ENCODE assay signal across 23 mouse cellular contexts in the genomic region with DNA sequence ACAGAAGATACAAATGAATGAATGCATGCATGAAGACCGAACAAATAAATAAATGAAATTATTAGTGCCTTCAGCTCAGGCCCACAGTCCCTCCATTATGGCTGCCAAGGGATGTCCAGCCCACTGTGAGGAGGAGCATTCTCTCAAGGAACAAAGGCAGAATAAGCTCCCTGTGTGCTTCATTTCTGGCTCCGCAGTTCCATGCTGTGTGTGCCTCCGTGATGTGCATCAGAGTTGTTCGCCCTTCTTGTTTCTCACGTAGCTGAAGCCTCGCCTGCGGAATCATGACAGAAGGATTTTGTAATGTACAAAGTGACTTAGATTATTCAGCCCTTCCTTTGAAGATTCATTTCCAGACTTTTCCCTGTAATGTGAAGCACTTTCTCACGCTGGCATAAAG.
"Had no signal": no experiment of that assay in that cellular context is flagged by ENCODE, and none has a peak within 500 bp of the region (broad histone marks: within the 10 kb centered on the region; RNA-seq: fewer than 3 reads in every experiment).

No protein-coding gene starts in this region.

- ATAC-seq: liver, postnatal 0 days; lung, postnatal 0 days had no signal

- H3K4me3 ChIP-seq: kidney, embryonic 15.5 days; limb, embryonic 12.5 days; limb, embryonic 15.5 days; neural tube, embryonic 12.5 days; neural tube, embryonic 15.5 days had no signal

- H3K4me1 ChIP-seq: neural tube, embryonic 12.5 days had no signal

- H3K36me3 ChIP-seq: kidney, embryonic 15.5 days had no signal

- H3K27ac ChIP-seq: kidney, embryonic 15.5 days; limb, embryonic 12.5 days; limb, embryonic 15.5 days; liver, embryonic 14.5 days; macrophage; neural tube, embryonic 12.5 days; neural tube, embryonic 15.5 days; stomach, postnatal 0 days had no signal

- H3K9me3 ChIP-seq: kidney, embryonic 15.5 days; limb, embryonic 12.5 days; limb, embryonic 15.5 days; neural tube, embryonic 12.5 days; neural tube, embryonic 15.5 days had no signal

- H3K9ac ChIP-seq: kidney, embryonic 15.5 days; limb, embryonic 12.5 days; limb, embryonic 15.5 days; liver, embryonic 14.5 days; liver, postnatal 0 days; lung, embryonic 14.5 days; neural tube, embryonic 12.5 days; neural tube, embryonic 15.5 days had no signal

- DNase-seq: kidney, adult 11 months; kidney, adult 8-10 months; kidney, postnatal 10 days; kidney, postnatal 36 days; left cerebral cortex, postnatal 4 days; liver, postnatal 0 days; lung, embryonic 14.5 days; right cerebral cortex, adult 18-20 months; right cerebral cortex, postnatal 14 days; right cerebral cortex, postnatal 4 days; thymus, adult 2 months; thymus, postnatal 14 days; thymus, postnatal 4 days had no signal

- H3K4me2 ChIP-seq: kidney, embryonic 15.5 days; limb, embryonic 12.5 days; limb, embryonic 15.5 days; liver, embryonic 11.5 days; lung, embryonic 14.5 days; neural tube, embryonic 12.5 days; neural tube, embryonic 15.5 days had no signal

- H3K27me3 ChIP-seq: kidney, embryonic 15.5 days; limb, embryonic 12.5 days; limb, embryonic 15.5 days; neural tube, embryonic 12.5 days; neural tube, embryonic 15.5 days had no signal
